Comparison of ENCODE assay signal across 25 mouse cellular contexts in genomic region chr10:128187181-128187605, GRCm38 (mm10). TPM values are rescaled to one million over a fixed set of nuclear protein-coding genes. Genes with fewer than 3 reads are reported as not detected.
DNase-seq lines count a peak whose midpoint lies in the region; ATAC-seq and TF ChIP-seq lines count a peak whose summit lies in the region.
"Had no signal": no experiment of that assay in that cellular context is flagged by ENCODE, and none has a peak within 500 bp of the region (broad histone marks: within the 10 kb centered on the region; RNA-seq: fewer than 3 reads in every experiment).

No protein-coding gene starts in this region.

- 0 out of 2 replicates have a peak, but pooled peaks have one; percentile 63 for ATAC-seq in heart, embryonic 12.5 days (ENCODE audit: insufficient number of reproducible peaks, low FRiP score)
- ATAC-seq in heart, embryonic 11.5 days (replicated peaks; ENCODE audit: insufficient number of reproducible peaks, low FRiP score, low TSS enrichment), result no peak
- ATAC-seq in liver, postnatal 0 days, result peak; percentile 85
- ATAC-seq: activated CD4-positive, CD25-positive, alpha-beta regulatory T cell, adult 4 months had no signal

- H3K4me3 ChIP-seq in heart, embryonic 12.5 days, result no peak overlapping the region
- H3K4me3 ChIP-seq in heart, embryonic 11.5 days (ENCODE audit: low read depth, low read length), result no peak overlapping the region
- H3K4me3 ChIP-seq in MEL (ENCODE audit: control insufficient read depth in 1 of 2, insufficient read depth in 1 of 2, low read depth in 2 of 2, low read length in 2 of 2), result no peak overlapping the region
- peak overlapping the region; percentile 48 for H3K4me3 ChIP-seq in erythroblast, embryonic 14.5 days (replicated peaks)
- no peak overlapping the region for H3K4me3 ChIP-seq in liver, postnatal 0 days (ENCODE audit: low read depth, low read length)
- H3K4me3 ChIP-seq: hindbrain, embryonic 12.5 days; limb, embryonic 12.5 days; megakaryocyte, embryonic 14.5 days; neural tube, embryonic 13.5 days had no signal

- TF ChIP-seq POLR2A in MEL (IDR thresholded peaks at IDR 0.05; ENCODE audit: control insufficient read depth in 1 of 2, insufficient read depth in 1 of 2, low read depth in 1 of 2, low read length in 2 of 2, poor library complexity in 1 of 2), result no peak

- H3K9me3 ChIP-seq in heart, embryonic 12.5 days (replicated peaks), result no peaks in the 10 kb centered on the region
- no peaks in the 10 kb centered on the region for H3K9me3 ChIP-seq in heart, embryonic 11.5 days (replicated peaks; ENCODE audit: control insufficient read depth, low read length)
- no peaks in the 10 kb centered on the region for H3K9me3 ChIP-seq in MEL (replicated peaks; ENCODE audit: insufficient read depth, low read length)
- no peaks in the 10 kb centered on the region for H3K9me3 ChIP-seq in erythroblast, embryonic 14.5 days (ENCODE audit: control insufficient read depth, low read length)
- no peaks in the 10 kb centered on the region for H3K9me3 ChIP-seq in liver, postnatal 0 days (ENCODE audit: low read length)
- H3K9me3 ChIP-seq: hindbrain, embryonic 12.5 days; limb, embryonic 12.5 days; megakaryocyte, embryonic 14.5 days; neural tube, embryonic 13.5 days had no signal

- no peaks in the 10 kb centered on the region for H3K79me2 ChIP-seq in MEL (ENCODE audit: control insufficient read depth, insufficient read depth, low read length, poor library complexity)

- no peak for TF ChIP-seq RAD21 in MEL (IDR thresholded peaks at IDR 0.05; ENCODE audit: low read depth, low read length)

- no peaks in the 10 kb centered on the region for H3K27me3 ChIP-seq in heart, embryonic 12.5 days (replicated peaks)
- H3K27me3 ChIP-seq in heart, embryonic 11.5 days (ENCODE audit: control insufficient read depth, insufficient read depth, low read length), result no peaks in the 10 kb centered on the region
- no peaks in the 10 kb centered on the region for H3K27me3 ChIP-seq in MEL (ENCODE audit: control insufficient read depth in 1 of 2, insufficient read depth in 2 of 2, low read length in 2 of 2)
- peaks cover 14% of the 10 kb centered on the region for H3K27me3 ChIP-seq in erythroblast, embryonic 14.5 days (ENCODE audit: control insufficient read depth)
- no peaks in the 10 kb centered on the region for H3K27me3 ChIP-seq in liver, postnatal 0 days (ENCODE audit: insufficient read depth, low read length)
- H3K27me3 ChIP-seq: CH12.LX; hindbrain, embryonic 12.5 days; limb, embryonic 12.5 days had no signal

- peak; percentile 63 to 69 for TF ChIP-seq EP300 in MEL (IDR thresholded peaks at IDR 0.05; ENCODE audit: low read depth in 1 of 2, low read length in 2 of 2)
- TF ChIP-seq EP300 in liver, postnatal 0 days (IDR thresholded peaks at IDR 0.05; ENCODE audit: low read depth), result peak; percentile 63; the same call in 1 of the 2 replicates

- H3K4me1 ChIP-seq in heart, embryonic 12.5 days (replicated peaks), result 0 out of 2 replicates have a peak, but pooled peaks cover 6% of the 10 kb centered on the region
- no peaks in the 10 kb centered on the region for H3K4me1 ChIP-seq in heart, embryonic 11.5 days (ENCODE audit: control insufficient read depth, insufficient read depth, low read length)
- peaks cover 3 to 21% of the 10 kb centered on the region in 2 experiments for H3K4me1 ChIP-seq in MEL (ENCODE audit: control insufficient read depth in 1 of 2, insufficient read depth in 2 of 2, low read length in 2 of 2)
- H3K4me1 ChIP-seq in erythroblast, embryonic 14.5 days (ENCODE audit: control insufficient read depth), result peaks cover 32% of the 10 kb centered on the region
- peaks cover 7% of the 10 kb centered on the region for H3K4me1 ChIP-seq in liver, postnatal 0 days (ENCODE audit: insufficient read depth)
- H3K4me1 ChIP-seq: limb, embryonic 12.5 days; neural tube, embryonic 13.5 days had no signal

- H3K27ac ChIP-seq in heart, embryonic 12.5 days (ENCODE audit: poor library complexity, severe bottlenecking), result no peak overlapping the region
- H3K27ac ChIP-seq in heart, embryonic 11.5 days (ENCODE audit: low read depth, low read length), result no peak overlapping the region
- H3K27ac ChIP-seq in MEL (ENCODE audit: control insufficient read depth, low read depth, low read length), result no peak overlapping the region
- H3K27ac ChIP-seq in liver, postnatal 0 days (ENCODE audit: low read depth), result peak overlapping the region; percentile 56
- H3K27ac ChIP-seq: hindbrain, embryonic 12.5 days; limb, embryonic 12.5 days; neural tube, embryonic 13.5 days had no signal

- WGBS in heart, embryonic 12.5 days, result 49% methylated on average over 5 of the region's 5 CpGs
- WGBS in heart, embryonic 11.5 days (ENCODE audit: insufficient replicate concordance), result 52% methylated on average over 5 of the region's 5 CpGs
- 61% methylated on average over 5 of the region's 5 CpGs for WGBS in liver, postnatal 0 days (ENCODE audit: insufficient replicate concordance)

- no peak; a peak in 1 of 6 replicates for TF ChIP-seq CTCF in MEL (IDR thresholded peaks at IDR 0.05 in 2 of 3, conservative IDR thresholded peaks at IDR 0.05 in 1 of 3; ENCODE audit: control insufficient read depth in 1 of 3, insufficient read depth in 1 of 3, low read depth in 2 of 3, low read length in 3 of 3, poor library complexity in 1 of 3, severe bottlenecking in 1 of 3)
- TF ChIP-seq CTCF in liver, postnatal 0 days (IDR thresholded peaks at IDR 0.05; ENCODE audit: low read depth), result no peak

- peak; percentile 79 for DNase-seq in MEL (ENCODE audit: low read depth, low spot score)
- peak; percentile 52 for DNase-seq in liver, postnatal 0 days
- no peak for DNase-seq in layer of hippocampus, postnatal 10 days (ENCODE audit: low spot score in 2 of 2)
- DNase-seq in frontal cortex, adult 2 months (ENCODE audit: extremely low spot score in 1 of 2, low spot score in 1 of 2), result no peak
- DNase-seq in kidney, postnatal 4 days, result no peak
- DNase-seq: adrenal gland, postnatal 36 days; cerebellum, postnatal 25 days; kidney, adult 18-20 months; kidney, postnatal 25 days; thymus, postnatal 25 days had no signal

- no peak overlapping the region for H3K9ac ChIP-seq in heart, embryonic 12.5 days
- no peak overlapping the region for H3K9ac ChIP-seq in heart, embryonic 11.5 days (ENCODE audit: low read depth, low read length)
- no peak overlapping the region for H3K9ac ChIP-seq in MEL (ENCODE audit: control insufficient read depth, low read depth, low read length, poor library complexity, severe bottlenecking)
- 0 out of 2 replicates have a peak overlapping the region, but pooled peaks have one; percentile 3 for H3K9ac ChIP-seq in liver, postnatal 0 days (replicated peaks)
- H3K9ac ChIP-seq: hindbrain, embryonic 12.5 days; limb, embryonic 12.5 days; neural tube, embryonic 13.5 days had no signal

- no peak overlapping the region for H3K4me2 ChIP-seq in heart, embryonic 12.5 days
- H3K4me2 ChIP-seq in heart, embryonic 11.5 days, result no peak overlapping the region
- peak overlapping the region; percentile 52 for H3K4me2 ChIP-seq in liver, postnatal 0 days (ENCODE audit: low read depth, low read length)
- H3K4me2 ChIP-seq: hindbrain, embryonic 12.5 days; limb, embryonic 12.5 days; neural tube, embryonic 13.5 days had no signal

- H3K36me3 ChIP-seq in heart, embryonic 12.5 days, result no peaks in the 10 kb centered on the region
- H3K36me3 ChIP-seq in heart, embryonic 11.5 days (ENCODE audit: control insufficient read depth, insufficient read depth, low read length), result no peaks in the 10 kb centered on the region
- peaks cover 0 to 20% of the 10 kb centered on the region in 2 experiments; a peak in 2 of 4 replicates for H3K36me3 ChIP-seq in MEL (ENCODE audit: control insufficient read depth in 1 of 2, insufficient read depth in 2 of 2, low read length in 2 of 2)
- no peaks in the 10 kb centered on the region for H3K36me3 ChIP-seq in erythroblast, embryonic 14.5 days (ENCODE audit: control insufficient read depth)
- H3K36me3 ChIP-seq in liver, postnatal 0 days (replicated peaks; ENCODE audit: insufficient read depth, low read length), result no peaks in the 10 kb centered on the region
- H3K36me3 ChIP-seq: hindbrain, embryonic 12.5 days; limb, embryonic 12.5 days; neural tube, embryonic 13.5 days had no signal

RNA-seq across cellular contexts. Expression of gene Gls2, which starts 7.1 kb away (rescaled TPM):
- 0.47 and 1.7 TPM in 2 replicates for polyA plus RNA-seq in heart, embryonic 12.5 days (2016; fragmentation: Nextera tagmentation; extraction: Ambion mirVana)
- polyA plus RNA-seq in heart, embryonic 11.5 days (2014; fragmentation: Nextera tagmentation; extraction: Ambion mirVana), result 0.89 and 1.3 TPM in 2 replicates
- total RNA-seq in MEL (2012; rRNA removed), result 11.8 and 15.6 TPM in 2 replicates
- 10 to 100 TPM in 1 of 2 experiments, not detected in 1; 17.8 TPM for polyA plus RNA-seq in MEL (2012; ENCODE audit: insufficient read depth in 1 of 2, insufficient read length in 2 of 2, low read depth in 1 of 2, low replicate concordance in 2 of 2, missing spikeins in 1 of 2)
- not detected in 2 replicates for polyA plus RNA-seq in erythroblast, embryonic 14.5 days (2012)
- polyA plus RNA-seq in liver, postnatal 0 days (2015; fragmentation: Nextera tagmentation; extraction: Ambion mirVana), result 48.8 and 67.3 TPM in 2 replicates
- 10 to 100 TPM; 12.2 to 17.1 TPM for total RNA-seq in layer of hippocampus, postnatal 10 days (2021)
- 37.6 and 39.4 TPM in 2 replicates for polyA plus RNA-seq in frontal cortex, adult 2 months (2012; rRNA removed)
- total RNA-seq: monocyte, adult 5-6 weeks had no signal

RNA-seq across cellular contexts. Expression of gene Rbms2, which starts 7.1 kb away (rescaled TPM):
- polyA plus RNA-seq in heart, embryonic 12.5 days (2016; fragmentation: Nextera tagmentation; extraction: Ambion mirVana), result 43.4 and 44.1 TPM in 2 replicates
- 36.1 and 38.5 TPM in 2 replicates for polyA plus RNA-seq in heart, embryonic 11.5 days (2014; fragmentation: Nextera tagmentation; extraction: Ambion mirVana)
- total RNA-seq in MEL (2012; rRNA removed), result 5.1 and 5.8 TPM in 2 replicates
- polyA plus RNA-seq in MEL (2012; ENCODE audit: insufficient read depth in 1 of 2, insufficient read length in 2 of 2, low read depth in 1 of 2, low replicate concordance in 2 of 2, missing spikeins in 1 of 2), result 10 to 100 TPM in 1 of 2 experiments, not detected in 1; 23.5 TPM
- polyA plus RNA-seq in erythroblast, embryonic 14.5 days (2012), result 0.72 and 0.93 TPM in 2 replicates
- 4.5 TPM in 2 replicates for polyA plus RNA-seq in liver, postnatal 0 days (2015; fragmentation: Nextera tagmentation; extraction: Ambion mirVana)
- 10 to 100 TPM; 11.3 to 16.1 TPM for total RNA-seq in layer of hippocampus, postnatal 10 days (2021)
- 19.1 and 20.1 TPM in 2 replicates for polyA plus RNA-seq in frontal cortex, adult 2 months (2012; rRNA removed)

RNA-seq across cellular contexts. Expression of gene Spryd4, which starts 24.4 kb away (rescaled TPM):
- polyA plus RNA-seq in heart, embryonic 12.5 days (2016; fragmentation: Nextera tagmentation; extraction: Ambion mirVana), result 35.7 and 36.4 TPM in 2 replicates
- polyA plus RNA-seq in heart, embryonic 11.5 days (2014; fragmentation: Nextera tagmentation; extraction: Ambion mirVana), result 40.4 and 41.4 TPM in 2 replicates
- 13.8 and 17.2 TPM in 2 replicates for total RNA-seq in MEL (2012; rRNA removed)
- 10 to 100 TPM in 1 of 2 experiments, not detected in 1; 19.6 TPM for polyA plus RNA-seq in MEL (2012; ENCODE audit: insufficient read depth in 1 of 2, insufficient read length in 2 of 2, low read depth in 1 of 2, low replicate concordance in 2 of 2, missing spikeins in 1 of 2)
- 0.10 and 0.18 TPM in 2 replicates for polyA plus RNA-seq in erythroblast, embryonic 14.5 days (2012)
- polyA plus RNA-seq in liver, postnatal 0 days (2015; fragmentation: Nextera tagmentation; extraction: Ambion mirVana), result 54.0 and 61.1 TPM in 2 replicates
- total RNA-seq in layer of hippocampus, postnatal 10 days (2021), result 10 to 100 TPM; 11.5 to 12.8 TPM
- 9.8 and 10.4 TPM in 2 replicates for polyA plus RNA-seq in frontal cortex, adult 2 months (2012; rRNA removed)

RNA-seq across cellular contexts. Expression of gene Mip, which starts 38.4 kb away (rescaled TPM):
- polyA plus RNA-seq in heart, embryonic 12.5 days (2016; fragmentation: Nextera tagmentation; extraction: Ambion mirVana), result not detected in 2 replicates
- polyA plus RNA-seq in heart, embryonic 11.5 days (2014; fragmentation: Nextera tagmentation; extraction: Ambion mirVana), result not detected in 2 replicates
- not detected in 2 replicates for total RNA-seq in MEL (2012; rRNA removed)
- under 1 TPM in 1 of 2 experiments, not detected in 1; 0.04 TPM for polyA plus RNA-seq in MEL (2012; ENCODE audit: insufficient read depth in 1 of 2, insufficient read length in 2 of 2, low read depth in 1 of 2, low replicate concordance in 2 of 2, missing spikeins in 1 of 2)
- 0.03 TPM in 1 of 2 replicates, not detected in the other for polyA plus RNA-seq in erythroblast, embryonic 14.5 days (2012)
- polyA plus RNA-seq in liver, postnatal 0 days (2015; fragmentation: Nextera tagmentation; extraction: Ambion mirVana), result not detected in 2 replicates
- not detected for total RNA-seq in layer of hippocampus, postnatal 10 days (2021)
- polyA plus RNA-seq in frontal cortex, adult 2 months (2012; rRNA removed), result not detected in 2 replicates
- total RNA-seq: adrenal gland, postnatal 36 days; CH12.LX; gastrocnemius, postnatal 4 days; left cerebral cortex, adult 18-20 months; monocyte, adult 5-6 weeks had no signal
- polyA plus RNA-seq: activated CD4-positive, CD25-positive, alpha-beta regulatory T cell, adult 4 months; heart, embryonic 16.5 days; hindbrain, embryonic 12.5 days; lung, embryonic 16.5 days; neural tube, embryonic 13.5 days; stomach, embryonic 16.5 days had no signal

RNA-seq across cellular contexts. Expression of gene Timeless, which starts 44.7 kb away (rescaled TPM):
- 37.6 and 44.5 TPM in 2 replicates for polyA plus RNA-seq in heart, embryonic 12.5 days (2016; fragmentation: Nextera tagmentation; extraction: Ambion mirVana)
- 33.1 and 34.2 TPM in 2 replicates for polyA plus RNA-seq in heart, embryonic 11.5 days (2014; fragmentation: Nextera tagmentation; extraction: Ambion mirVana)
- 49.3 and 50.2 TPM in 2 replicates for total RNA-seq in MEL (2012; rRNA removed)
- 100 to 1,000 TPM in 1 of 2 experiments, 10 to 100 TPM in 1; 89.8 to 627 TPM for polyA plus RNA-seq in MEL (2012; ENCODE audit: insufficient read depth in 1 of 2, insufficient read length in 2 of 2, low read depth in 1 of 2, low replicate concordance in 2 of 2, missing spikeins in 1 of 2)
- 2.7 and 3.0 TPM in 2 replicates for polyA plus RNA-seq in erythroblast, embryonic 14.5 days (2012)
- 15.1 and 18.5 TPM in 2 replicates for polyA plus RNA-seq in liver, postnatal 0 days (2015; fragmentation: Nextera tagmentation; extraction: Ambion mirVana)
- 10 to 100 TPM in 1 of 2 experiments, 1 to 10 TPM in 1; 7.8 to 10.1 TPM for total RNA-seq in layer of hippocampus, postnatal 10 days (2021)
- 5.1 and 5.3 TPM in 2 replicates for polyA plus RNA-seq in frontal cortex, adult 2 months (2012; rRNA removed)

Comparison
In these comparisons a context has a peak if more than half of its experiments do, and no peak if none do; other contexts are left out.
1. DNase-seq: peak in MEL (single experiment) and liver, postnatal 0 days (single experiment); none in layer of hippocampus, postnatal 10 days (0 of 2), frontal cortex, adult 2 months (0 of 2) and kidney, postnatal 4 days (0 of 2).